Mouse (Mus musculus) hindbrain, embryonic 11.5 days (tissue): ENCODE results near the gene Hoxb9. TPM values are rescaled to one million over a fixed set of nuclear protein-coding genes. Genes with fewer than 3 reads are reported as not detected.

Source experiments
- ATAC-seq: fragments of 200-750 bp; cut with Nextera tagmentation; 2 replicates; pipeline ENCODE4 v1.8.0; 2017; ENCODE audit warnings: mild to moderate bottlenecking, moderate TSS enrichment, moderate library complexity; ENCODE audit not compliant: low FRiP score
- DNase-seq: peaks from one replicate; pipeline ENCODE4 v3.0.0-alpha.2; 2015; ENCODE audit warnings: low spot score
- H3K27ac ChIP-seq: fragments of 300-500 bp; sonication (generic); 2 replicates; pipeline ENCODE4 v1.5.1; 2014; ENCODE audit warnings: mild to moderate bottlenecking, low read depth, low read length
- H3K27me3 ChIP-seq: fragments of 300-500 bp; sonication (generic); 2 replicates; pipeline ENCODE4 v1.6.1; 2014; ENCODE audit warnings: mild to moderate bottlenecking, low read length, moderate library complexity, mixed read lengths; ENCODE audit not compliant: control insufficient read depth, insufficient read depth
- H3K36me3 ChIP-seq: fragments of 300-500 bp; sonication (generic); 2 replicates; pipeline ENCODE4 v1.6.1; 2014; ENCODE audit warnings: mild to moderate bottlenecking, low read length, moderate library complexity, mixed read lengths; ENCODE audit not compliant: control insufficient read depth, insufficient read depth
- H3K4me1 ChIP-seq: fragments of 300-500 bp; sonication (generic); replicated peaks from 2 replicates; pipeline ENCODE4 v1.6.1; 2014; ENCODE audit warnings: low read length, mixed read lengths; ENCODE audit not compliant: control insufficient read depth, insufficient read depth
- H3K4me2 ChIP-seq: fragments of 300-500 bp; sonication (generic); replicated peaks from 2 replicates; pipeline ENCODE4 v1.6.1; 2014; ENCODE audit warnings: mild to moderate bottlenecking, low read depth, low read length
- H3K4me3 ChIP-seq: fragments of 300-500 bp; sonication (generic); 2 replicates; pipeline ENCODE4 v1.5.1; 2014; ENCODE audit warnings: low read depth, low read length
- H3K9ac ChIP-seq: fragments of 300-500 bp; sonication (generic); 2 replicates; pipeline ENCODE4 v1.6.1; 2014; ENCODE audit warnings: low read depth, low read length
- H3K9me3 ChIP-seq: fragments of 300-500 bp; sonication (generic); 2 replicates; pipeline ENCODE4 v1.6.1; 2016; ENCODE audit warnings: low read length; ENCODE audit not compliant: control insufficient read depth
- WGBS: fragments of 180-500 bp; shearing (Covaris S2); extraction: QIAGEN DNeasy Blood & Tissue Kit; methylation state at CpG from one replicate; pipeline ENCODE4 v1.1.7; 2014; 5-methylcytosine and 5-hydroxymethylcytosine counted together
- polyA plus RNA-seq: library from polyadenylated mRNA; unstranded; fragments of >200 nt; fragmentation: Nextera tagmentation; extraction: Ambion mirVana; gene quantifications from 2 replicates; pipeline ENCODE4 v1.2.1, GENCODE M21; 2014

Hoxb9 gene
- polyA plus RNA-seq = 0.80 and 3.2 TPM in 2 replicates

- Histone ChIP-seq H3K9me3 (no peaks in the 10 kb centered on the region), H3K36me3 (no peaks in the 10 kb centered on the region), H3K27me3 (peaks cover 98% of the 10 kb centered on the region), H3K4me3 (peak within 1 kb of the TSS; percentile 19), H3K4me2 (peak within 1 kb of the TSS; percentile 21), H3K27ac (no peak within 1 kb of the TSS), H3K9ac (0 out of 2 replicates have a peak within 1 kb of the TSS, but pooled peaks have one; percentile 27), H3K4me1 (peaks cover 6% of the 10 kb centered on the region)
- WGBS = under 1% methylated on average over 38 of the region's 40 CpGs
- no peak for ATAC-seq
- DNase-seq = no peak
Measured at GRCm38 (mm10) chr11:96270996-96271540, at the start of gene Hoxb9. Gene Hoxb9, plus strand, starts transcription at chr11:96271457.

- H3K36me3 ChIP-seq = no peaks in the 10 kb centered on the region
- H3K27me3 ChIP-seq = 0 out of 2 replicates have a peak, but pooled peaks cover 2% of the 10 kb centered on the region
- H3K9me3 ChIP-seq = no peaks in the 10 kb centered on the region
- DNase-seq (peak; percentile 8), ATAC-seq (no peak)
- H3K4me1 ChIP-seq = no peaks in the 10 kb centered on the region
- 40% methylated on average over 2 of the region's 2 CpGs for WGBS
- H3K9ac ChIP-seq = no peak overlapping the region
- no peak overlapping the region for H3K4me3 ChIP-seq
- H3K4me2 ChIP-seq = no peak overlapping the region
- H3K27ac ChIP-seq = no peak overlapping the region
Measured at GRCm38 (mm10) chr11:96223813-96224212, 47.4 kb upstream of the Hoxb9 start.

- H3K4me2 ChIP-seq = no peak overlapping the region
- H3K36me3 ChIP-seq = no peaks in the 10 kb centered on the region
- no peak overlapping the region for H3K27ac ChIP-seq
- no peak overlapping the region for H3K4me3 ChIP-seq
- H3K9ac ChIP-seq = no peak overlapping the region
- no peaks in the 10 kb centered on the region for H3K9me3 ChIP-seq
- ATAC-seq (no peak), DNase-seq (no peak)
- 0 out of 2 replicates have a peak, but pooled peaks cover 2% of the 10 kb centered on the region for H3K27me3 ChIP-seq
- WGBS = 80% methylated on average over 9 of the region's 9 CpGs
- H3K4me1 ChIP-seq = no peaks in the 10 kb centered on the region
Measured at GRCm38 (mm10) chr11:96227676-96228075, 43.6 kb upstream of the Hoxb9 start.

- ATAC-seq (no peak), DNase-seq (peak; percentile 71)
- WGBS = 5% methylated on average over 12 of the region's 12 CpGs
- H3K4me1 ChIP-seq = no peaks in the 10 kb centered on the region
- no peak overlapping the region for H3K27ac ChIP-seq
- H3K4me3 ChIP-seq = no peak overlapping the region
- H3K4me2 ChIP-seq = no peak overlapping the region
- peaks cover 6% of the 10 kb centered on the region for H3K27me3 ChIP-seq
- no peaks in the 10 kb centered on the region for H3K9me3 ChIP-seq
- no peak overlapping the region for H3K9ac ChIP-seq
- H3K36me3 ChIP-seq = no peaks in the 10 kb centered on the region
Measured at GRCm38 (mm10) chr11:96234906-96235305, 36.4 kb upstream of the Hoxb9 start.

- H3K36me3 ChIP-seq = no peaks in the 10 kb centered on the region
- no peak overlapping the region for H3K9ac ChIP-seq
- peaks cover 7% of the 10 kb centered on the region for H3K27me3 ChIP-seq
- no peaks in the 10 kb centered on the region for H3K4me1 ChIP-seq
- no peak for ATAC-seq
- no peak overlapping the region for H3K27ac ChIP-seq
- no peak overlapping the region for H3K4me2 ChIP-seq
- no peaks in the 10 kb centered on the region for H3K9me3 ChIP-seq
- H3K4me3 ChIP-seq = no peak overlapping the region
- 4% methylated on average over 7 of the region's 7 CpGs for WGBS
- peak; percentile 76 for DNase-seq
Measured at GRCm38 (mm10) chr11:96240211-96240610, 31.0 kb upstream of the Hoxb9 start.

GRCm38 (mm10) chr11:96250901-96251300 is 20.4 kb upstream of the Hoxb9 start:
- Histone ChIP-seq H3K4me1 (no peaks in the 10 kb centered on the region), H3K4me3 (no peak overlapping the region), H3K27me3 (peaks cover 77% of the 10 kb centered on the region), H3K9ac (no peak overlapping the region), H3K4me2 (no peak overlapping the region), H3K36me3 (no peaks in the 10 kb centered on the region), H3K9me3 (no peaks in the 10 kb centered on the region), H3K27ac (no peak overlapping the region)
- DNase-seq (peak; percentile 26), ATAC-seq (no peak)
- 2% methylated on average over 13 of the region's 14 CpGs for WGBS

- H3K4me2 ChIP-seq = no peak overlapping the region
- DNase-seq (peak; percentile 51), ATAC-seq (no peak)
- H3K9me3 ChIP-seq = no peaks in the 10 kb centered on the region
- H3K27ac ChIP-seq = no peak overlapping the region
- peaks cover 79% of the 10 kb centered on the region for H3K27me3 ChIP-seq
- H3K9ac ChIP-seq = no peak overlapping the region
- 2% methylated on average over 46 of the region's 46 CpGs for WGBS
- H3K36me3 ChIP-seq = no peaks in the 10 kb centered on the region
- no peak overlapping the region for H3K4me3 ChIP-seq
- H3K4me1 ChIP-seq = no peaks in the 10 kb centered on the region
Measured at GRCm38 (mm10) chr11:96251480-96252031, 19.7 kb upstream of the Hoxb9 start.

GRCm38 (mm10) chr11:96252541-96253120 is 18.6 kb upstream of the Hoxb9 start:
- no peak overlapping the region for H3K9ac ChIP-seq
- 3% methylated on average over 12 of the region's 12 CpGs for whole genome bisulfite sequencing
- peaks cover 85% of the 10 kb centered on the region for H3K27me3 ChIP-seq
- no peaks in the 10 kb centered on the region for H3K9me3 ChIP-seq
- no peak overlapping the region for H3K4me2 ChIP-seq
- DNase-seq = peak; percentile 49
- no peak for ATAC-seq
- no peaks in the 10 kb centered on the region for H3K4me1 ChIP-seq
- no peak overlapping the region for H3K27ac ChIP-seq
- no peaks in the 10 kb centered on the region for H3K36me3 ChIP-seq
- no peak overlapping the region for H3K4me3 ChIP-seq

- H3K36me3 ChIP-seq = no peaks in the 10 kb centered on the region
- H3K27ac ChIP-seq = no peak overlapping the region
- H3K4me2 ChIP-seq = no peak overlapping the region
- 2% methylated on average over 11 of the region's 11 CpGs for WGBS
- peak; percentile 38 for DNase-seq
- no peaks in the 10 kb centered on the region for H3K4me1 ChIP-seq
- ATAC-seq = no peak
- H3K4me3 ChIP-seq = no peak overlapping the region
- peaks cover 99% of the 10 kb centered on the region for H3K27me3 ChIP-seq
- no peak overlapping the region for H3K9ac ChIP-seq
- no peaks in the 10 kb centered on the region for H3K9me3 ChIP-seq
Measured at GRCm38 (mm10) chr11:96254221-96254620, 17.0 kb upstream of the Hoxb9 start.
